Mouse (Mus musculus) CH12.LX (cell line): ENCODE measurements at regions not wholly inside any gene's neighbourhood (a gene's known extent, or its start where the extent isn't known, plus 50 kb on each side); places are given as distances from the start of the nearest gene placed in this dataset.

Source experiments
- DNase-seq: peaks from one replicate; pipeline ENCODE4 v3.0.0-alpha.2; 2013; ENCODE audit errors: extremely low read depth
- H3K27ac ChIP-seq: 2 replicates; pipeline ENCODE4 v1.5.1; 2012; ENCODE audit warnings: low read depth, mild to moderate bottlenecking, control low read depth, moderate library complexity; ENCODE audit not compliant: insufficient read depth
- H3K27me3 ChIP-seq: replicated peaks from 2 replicates; pipeline ENCODE3; 2012; ENCODE audit warnings: inconsistent platforms
- H3K36me3 ChIP-seq, 2 experiments: replicated peaks in 1 of 2; 2 replicates each; pipeline versions ENCODE3 to v1.6.1; 2012; ENCODE audit warnings: inconsistent platforms in 1 of 2, low read length in 1 of 2, mild to moderate bottlenecking in 1 of 2, mixed read lengths in 1 of 2, moderate library complexity in 1 of 2; ENCODE audit not compliant: control insufficient read depth in 1 of 2, insufficient read depth in 1 of 2
- H3K4me1 ChIP-seq, 2 experiments: 2 replicates each; pipeline ENCODE4 v1.6.1; 2012; ENCODE audit warnings: inconsistent platforms in 1 of 2, moderate library complexity in 1 of 2; ENCODE audit not compliant: insufficient read depth in 2 of 2, control insufficient read depth in 1 of 2
- H3K4me2 ChIP-seq: 2 replicates; pipeline ENCODE4 v1.6.1; 2012; ENCODE audit warnings: low read depth, mild to moderate bottlenecking, control low read depth; ENCODE audit not compliant: poor library complexity, insufficient read depth, severe bottlenecking
- H3K4me3 ChIP-seq, 3 experiments: fragments of 150-350 bp in 1 of 3; sonication (generic) in 1 of 3; replicated peaks in 1 of 3; 2 replicates each; pipeline versions ENCODE3 to v1.5.1; 2011 to 2012; ENCODE audit warnings: low read depth in 2 of 3, low read length in 2 of 3, mild to moderate bottlenecking in 2 of 3, moderate library complexity in 2 of 3, control low read depth in 1 of 3, improper control_type of control experiment in 1 of 3, inconsistent platforms in 1 of 3, mixed read lengths in 1 of 3; ENCODE audit not compliant: poor library complexity in 1 of 3
- H3K79me2 ChIP-seq: replicated peaks from 2 replicates; pipeline ENCODE4 v1.6.1; 2012; ENCODE audit warnings: mild to moderate bottlenecking, moderate library complexity; ENCODE audit not compliant: control insufficient read depth, poor library complexity, insufficient read depth, severe bottlenecking; ENCODE audit errors: extremely low read depth
- H3K9ac ChIP-seq: 2 replicates; pipeline ENCODE4 v1.6.1; 2012; ENCODE audit warnings: low read depth, mild to moderate bottlenecking, control low read depth, moderate library complexity; ENCODE audit not compliant: insufficient read depth
- H3K9me3 ChIP-seq: replicated peaks from 2 replicates; pipeline ENCODE3; 2012; ENCODE audit warnings: low read length, inconsistent platforms, mixed read lengths
- CTCF ChIP-seq, 2 experiments: IDR thresholded peaks in 1 of 2; conservative IDR thresholded peaks in 1 of 2; 2 replicates each; pipeline ENCODE4 v1.5.1; 2011 to 2012; ENCODE audit warnings: low read depth in 2 of 2, low read length in 2 of 2, improper control_type of control experiment in 1 of 2, inconsistent platforms in 1 of 2, mild to moderate bottlenecking in 1 of 2, moderate library complexity in 1 of 2
- ETS1 ChIP-seq: conservative IDR thresholded peaks from 2 replicates; pipeline ENCODE4 v1.6.1; 2012; ENCODE audit warnings: low read depth, mild to moderate bottlenecking, inconsistent platforms, low read length, improper control_type of control experiment, moderate library complexity
- GABPA ChIP-seq: IDR thresholded peaks from 2 replicates; pipeline ENCODE4 v1.6.1; 2012; ENCODE audit warnings: low read depth, low read length, improper control_type of control experiment, inconsistent platforms; ENCODE audit not compliant: insufficient replicate concordance
- IRF4 ChIP-seq: IDR thresholded peaks from 2 replicates; pipeline ENCODE4 v1.6.1; 2014; ENCODE audit warnings: low read depth, mild to moderate bottlenecking, inconsistent platforms, low read length, improper control_type of control experiment
- JUND ChIP-seq: conservative IDR thresholded peaks from 2 replicates; pipeline ENCODE4 v1.6.1; 2011; ENCODE audit warnings: low read depth, low read length, improper control_type of control experiment
- KAT2A ChIP-seq: IDR thresholded peaks from 2 replicates; pipeline ENCODE4 v1.6.1; 2012; ENCODE audit warnings: low read length, improper control_type of control experiment, inconsistent platforms; ENCODE audit not compliant: insufficient replicate concordance
- MAX ChIP-seq: IDR thresholded peaks from 2 replicates; pipeline ENCODE4 v1.6.1; 2011; ENCODE audit warnings: low read length, improper control_type of control experiment
- MAZ ChIP-seq: IDR thresholded peaks from 2 replicates; pipeline ENCODE4 v1.6.1; 2012; ENCODE audit warnings: low read depth, mild to moderate bottlenecking, inconsistent platforms, low read length, improper control_type of control experiment, moderate library complexity
- MEF2A ChIP-seq: IDR thresholded peaks from 2 replicates; pipeline ENCODE4 v1.6.1; 2014; ENCODE audit warnings: low read depth, mild to moderate bottlenecking, inconsistent platforms, low read length, improper control_type of control experiment, borderline replicate concordance
- MYC ChIP-seq: IDR thresholded peaks from 2 replicates; pipeline ENCODE4 v1.6.1; 2011; ENCODE audit warnings: low read depth, mild to moderate bottlenecking, improper control_type of control experiment, low read length
- NRF1 ChIP-seq: IDR thresholded peaks from 2 replicates; pipeline ENCODE4 v1.6.1; 2014; ENCODE audit warnings: low read depth, mild to moderate bottlenecking, inconsistent platforms, low read length, improper control_type of control experiment, moderate library complexity
- PAX5 ChIP-seq: IDR thresholded peaks from 2 replicates; pipeline ENCODE4 v1.6.1; 2012; ENCODE audit warnings: low read length, inconsistent platforms, mixed read lengths
- POLR2AphosphoS2 ChIP-seq: IDR thresholded peaks from 2 replicates; pipeline ENCODE4 v1.6.1; 2011; ENCODE audit warnings: low read depth, low read length, improper control_type of control experiment
- SIN3A ChIP-seq: IDR thresholded peaks from 2 replicates; pipeline ENCODE4 v1.6.1; 2012; ENCODE audit warnings: low read length, improper control_type of control experiment, inconsistent platforms
- SMC3 ChIP-seq: IDR thresholded peaks from 2 replicates; pipeline ENCODE4 v1.6.1; 2011; ENCODE audit warnings: low read depth, low read length, improper control_type of control experiment
- TCF12 ChIP-seq: IDR thresholded peaks from 2 replicates; pipeline ENCODE4 v1.6.1; 2014; ENCODE audit warnings: low read depth, mild to moderate bottlenecking, inconsistent platforms, low read length, improper control_type of control experiment
- UBTF ChIP-seq: IDR thresholded peaks from 2 replicates; pipeline ENCODE4 v1.6.1; 2012; ENCODE audit warnings: low read depth, mild to moderate bottlenecking, inconsistent platforms, low read length, improper control_type of control experiment, moderate library complexity
- USF1 ChIP-seq: IDR thresholded peaks from 2 replicates; pipeline ENCODE4 v1.6.1; 2014; ENCODE audit warnings: low read depth, mild to moderate bottlenecking, inconsistent platforms, low read length, improper control_type of control experiment
- USF2 ChIP-seq: conservative IDR thresholded peaks from 2 replicates; pipeline ENCODE4 v1.6.1; 2011; ENCODE audit warnings: low read depth, low read length, improper control_type of control experiment
- ZC3H11A ChIP-seq: IDR thresholded peaks from 2 replicates; pipeline ENCODE4 v1.6.1; 2012; ENCODE audit warnings: low read depth, mild to moderate bottlenecking, inconsistent platforms, low read length, improper control_type of control experiment
- ZNF384 ChIP-seq: IDR thresholded peaks from 2 replicates; pipeline ENCODE4 v1.6.1; 2012; ENCODE audit warnings: low read depth, low read length, improper control_type of control experiment, inconsistent platforms
- dilution Hi-C: fragments of 300-500 bp; cut with MboI; formaldehyde crosslinking; loops from 2 replicates; pipeline ENCODE4 v1.14.3; 2020; ENCODE audit warnings: low sequenced_read_pairs; ENCODE audit not compliant: extremely low pct_unique_long_range_greater_than_20kb, extremely low pct_ligation_motif_present
- in situ Hi-C: fragments of 300-500 bp; cut with MboI; formaldehyde crosslinking; loops from 3 replicates; pipeline ENCODE4 v1.14.3; 2019; ENCODE audit warnings: low sequenced_read_pairs, low pct_ligation_motif_present, low pct_unique_long_range_greater_than_20kb, mixed read lengths

DNA sequence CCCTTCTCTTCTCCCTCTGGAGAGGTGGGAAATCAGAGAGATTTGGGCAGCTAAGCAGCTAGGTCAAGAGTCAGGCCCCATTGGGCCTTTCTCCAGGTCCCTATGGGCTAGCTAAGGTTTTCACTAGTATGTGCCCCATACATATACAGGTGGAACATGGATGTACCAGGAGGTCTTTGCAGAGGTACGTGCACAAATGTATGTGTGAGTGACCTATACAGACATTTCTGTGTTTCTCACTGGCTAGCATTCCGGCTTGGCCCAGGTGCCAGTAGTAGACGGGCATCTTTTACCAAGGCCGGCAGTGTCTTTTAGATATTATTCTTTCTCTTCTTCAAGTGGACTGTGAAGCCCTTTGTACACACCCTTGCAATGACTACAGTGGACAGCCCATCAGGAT is 51.1 kb upstream of the Ppara start:
- no peak overlapping the region for H3K27ac ChIP-seq
- H3K9me3 ChIP-seq: no peaks in the 10 kb centered on the region
- H3K4me2 ChIP-seq: no peak overlapping the region
- H3K4me1 ChIP-seq: peaks cover 0 to 21% of the 10 kb centered on the region in 2 experiments; a peak in 2 of 4 replicates
- no peaks in the 10 kb centered on the region for H3K36me3 ChIP-seq
- H3K4me3 ChIP-seq: no peak overlapping the region
- H3K27me3 ChIP-seq: no peaks in the 10 kb centered on the region
- in situ Hi-C loops (no loop called here), dilution Hi-C loops (no loop called here)
- no peak for DNase-seq
- no peaks in the 10 kb centered on the region for H3K79me2 ChIP-seq
- no peak for TF ChIP-seq IRF4
- no peak for TF ChIP-seq ZC3H11A
- no peak for TF ChIP-seq MAZ
- no peak for TF ChIP-seq MAX
- TF ChIP-seq USF2: no peak
- TF ChIP-seq TCF12: no peak
- TF ChIP-seq ETS1: no peak
- TF ChIP-seq CTCF (conservative IDR thresholded peaks at IDR 0.05 in 1 of 2, IDR thresholded peaks at IDR 0.05 in 1 of 2; ENCODE audit: low read depth in 2 of 2, low read length in 2 of 2): no peak
- no peak for TF ChIP-seq JUND
- TF ChIP-seq SMC3: no peak
- no peak for TF ChIP-seq SIN3A
- TF ChIP-seq GABPA: no peak
- no peak for TF ChIP-seq POLR2AphosphoS2
- no peak for TF ChIP-seq UBTF
- TF ChIP-seq MEF2A: no peak
- no peak for TF ChIP-seq PAX5
- no peak for TF ChIP-seq USF1
- TF ChIP-seq NRF1: no peak
- no peak for TF ChIP-seq MYC
- no peak for TF ChIP-seq KAT2A
- H3K9ac ChIP-seq: no peak overlapping the region

DNA sequence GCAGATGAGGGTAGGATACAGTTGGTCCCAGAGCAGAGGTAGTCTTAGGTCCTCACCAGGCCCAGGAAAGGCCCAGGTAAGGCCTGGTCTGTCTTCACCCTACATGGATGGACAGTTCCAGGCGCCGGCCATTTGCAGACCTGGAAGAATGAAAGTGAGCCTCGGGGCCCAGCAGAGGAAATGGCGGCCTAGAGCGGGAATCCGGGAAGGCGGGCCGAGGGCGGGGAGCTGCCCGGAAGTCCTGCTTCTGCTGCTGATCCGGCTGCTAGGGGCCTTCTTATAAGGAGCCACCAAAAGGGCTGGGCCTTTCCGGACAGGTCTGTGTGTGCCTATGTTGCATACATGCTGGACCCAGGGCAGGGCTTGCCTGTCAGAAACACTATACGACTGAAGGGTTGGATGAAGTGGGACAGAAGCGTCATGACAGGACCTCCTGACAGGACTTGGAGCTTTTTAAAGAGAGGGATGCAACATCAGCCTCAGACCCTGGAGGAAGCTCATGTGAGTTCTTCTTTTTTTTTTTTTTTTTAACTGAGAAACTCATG is 50.5 kb upstream of the Ppara start:
- dilution Hi-C loops (no loop called here), in situ Hi-C loops (no loop called here)
- DNase-seq: no peak
- H3K9me3 ChIP-seq: no peaks in the 10 kb centered on the region
- TF ChIP-seq ZC3H11A (no peak), ZNF384 (peak; percentile 17; the same call in 1 of the 2 replicates), KAT2A (no peak)
- no peak overlapping the region for H3K4me3 ChIP-seq
- no peaks in the 10 kb centered on the region for H3K27me3 ChIP-seq
- H3K36me3 ChIP-seq: no peaks in the 10 kb centered on the region
- no peak overlapping the region for H3K9ac ChIP-seq
- H3K79me2 ChIP-seq: no peaks in the 10 kb centered on the region
- H3K27ac ChIP-seq: no peak overlapping the region
- H3K4me2 ChIP-seq: no peak overlapping the region
- peaks cover 0 to 20% of the 10 kb centered on the region in 2 experiments; a peak in 2 of 4 replicates for H3K4me1 ChIP-seq
